10 mouse cellular contexts compared by ENCODE assay signal in genomic region chr7:44444886-44445527, GRCm38 (mm10). TPM values are rescaled to one million over a fixed set of nuclear protein-coding genes. Genes with fewer than 3 reads are reported as not detected.
DNase-seq lines count a peak whose midpoint lies in the region; ATAC-seq and TF ChIP-seq lines count a peak whose summit lies in the region.
"Had no signal": no experiment of that assay in that cellular context is flagged by ENCODE, and none has a peak within 500 bp of the region (broad histone marks: within the 10 kb centered on the region; RNA-seq: fewer than 3 reads in every experiment).

No protein-coding gene starts in this region.

- ATAC-seq in forebrain, embryonic 11.5 days (replicated peaks; ENCODE audit: low FRiP score): no peak
- ATAC-seq in hindbrain, embryonic 15.5 days (ENCODE audit: low FRiP score, low read depth): no peak
- ATAC-seq in neural tube, embryonic 14.5 days (ENCODE audit: low read depth): no peak
- no peak for ATAC-seq in activated CD4-positive, CD25-positive, alpha-beta regulatory T cell, adult 4 months

- H3K36me3 ChIP-seq in forebrain, embryonic 11.5 days (ENCODE audit: control insufficient read depth, insufficient read depth, low read length): peaks cover 12% of the 10 kb centered on the region; the same call in 1 of the 2 replicates
- peaks cover 35% of the 10 kb centered on the region for H3K36me3 ChIP-seq in hindbrain, embryonic 15.5 days
- H3K36me3 ChIP-seq in neural tube, embryonic 14.5 days (ENCODE audit: control insufficient read depth, insufficient read depth, low read length): peaks cover 33% of the 10 kb centered on the region

- H3K27ac ChIP-seq in left cerebral cortex, adult 2 months: peak overlapping the region; percentile 70
- H3K27ac ChIP-seq in forebrain, embryonic 11.5 days (ENCODE audit: low read depth, low read length): no peak overlapping the region
- 0 out of 2 replicates have a peak overlapping the region, but pooled peaks have one; percentile 4 for H3K27ac ChIP-seq in hindbrain, embryonic 15.5 days (replicated peaks)
- H3K27ac ChIP-seq in neural tube, embryonic 14.5 days (ENCODE audit: low read depth, low read length): no peak overlapping the region

- DNase-seq in left cerebral cortex, adult 2 months (ENCODE audit: extremely low spot score in 1 of 2, low spot score in 2 of 2): peak in 1 of 2 experiments; percentile 39
- DNase-seq in left cerebral cortex, postnatal 14 days (ENCODE audit: low spot score in 2 of 2): no peak
- DNase-seq in forebrain, embryonic 11.5 days (ENCODE audit: low spot score): no peak
- no peak for DNase-seq in left cerebral cortex, adult 18-20 months (ENCODE audit: low spot score in 2 of 2)
- no peak for DNase-seq in gastrocnemius, postnatal 25 days
- DNase-seq: gastrocnemius, postnatal 10 days; kidney, adult 2 months had no signal

- intact Hi-C loops in left cerebral cortex, adult 2 months (cut with DNase I): no loop called here
- intact Hi-C loops in left cerebral cortex, postnatal 14 days (cut with DNase I): loop anchor here (2.0 kb wide), 1 partner anchor 18 kb away; no protein-coding TSS in a partner anchor

- no peaks in the 10 kb centered on the region for H3K9me3 ChIP-seq in forebrain, embryonic 11.5 days (ENCODE audit: control insufficient read depth, low read length)
- H3K9me3 ChIP-seq in hindbrain, embryonic 15.5 days: no peaks in the 10 kb centered on the region
- no peaks in the 10 kb centered on the region for H3K9me3 ChIP-seq in neural tube, embryonic 14.5 days (ENCODE audit: control insufficient read depth, low read length)

- peaks cover 21% of the 10 kb centered on the region for H3K4me1 ChIP-seq in forebrain, embryonic 11.5 days (replicated peaks; ENCODE audit: control insufficient read depth, insufficient read depth, low read length)
- peaks cover 74% of the 10 kb centered on the region for H3K4me1 ChIP-seq in hindbrain, embryonic 15.5 days (replicated peaks)
- H3K4me1 ChIP-seq in neural tube, embryonic 14.5 days (ENCODE audit: control insufficient read depth, insufficient read depth, low read length): peaks cover 46% of the 10 kb centered on the region

- TF ChIP-seq CTCF in left cerebral cortex, adult 2 months (IDR thresholded peaks at IDR 0.05): no peak

- H3K4me2 ChIP-seq in forebrain, embryonic 11.5 days (ENCODE audit: low read depth, low read length, severe bottlenecking): peak overlapping the region; percentile 18; the same call in 1 of the 2 replicates
- peak overlapping the region; percentile 83 for H3K4me2 ChIP-seq in hindbrain, embryonic 15.5 days
- H3K4me2 ChIP-seq in neural tube, embryonic 14.5 days (ENCODE audit: low read depth, low read length): peak overlapping the region; percentile 97

- H3K9ac ChIP-seq in forebrain, embryonic 11.5 days (ENCODE audit: low read length): no peak overlapping the region
- H3K9ac ChIP-seq in hindbrain, embryonic 15.5 days: peak overlapping the region; percentile 32
- H3K9ac ChIP-seq in neural tube, embryonic 14.5 days (replicated peaks; ENCODE audit: low read depth, low read length): peak overlapping the region; percentile 32

- H3K27me3 ChIP-seq in forebrain, embryonic 11.5 days (ENCODE audit: control insufficient read depth, insufficient read depth, low read length): peaks cover 8% of the 10 kb centered on the region
- no peaks in the 10 kb centered on the region for H3K27me3 ChIP-seq in hindbrain, embryonic 15.5 days
- H3K27me3 ChIP-seq in neural tube, embryonic 14.5 days (ENCODE audit: control insufficient read depth, insufficient read depth, low read length): no peaks in the 10 kb centered on the region; the same call in 1 of the 2 replicates

- H3K4me3 ChIP-seq in left cerebral cortex, adult 2 months: peak overlapping the region; percentile 78
- no peak overlapping the region for H3K4me3 ChIP-seq in forebrain, embryonic 11.5 days (ENCODE audit: low read depth, low read length)
- peak overlapping the region; percentile 68 for H3K4me3 ChIP-seq in hindbrain, embryonic 15.5 days
- H3K4me3 ChIP-seq in neural tube, embryonic 14.5 days (ENCODE audit: low read depth, low read length): peak overlapping the region; percentile 80

- WGBS in forebrain, embryonic 11.5 days: 39% methylated on average over 29 of the region's 29 CpGs
- WGBS in hindbrain, embryonic 15.5 days: 24% methylated on average over 29 of the region's 29 CpGs
- WGBS in neural tube, embryonic 14.5 days: 19% methylated on average over 29 of the region's 29 CpGs

RNA-seq across cellular contexts. Expression of gene Lrrc4b, which starts 16.2 kb away (rescaled TPM):
- 100 to 1,000 TPM; 278 to 294 TPM for total RNA-seq in left cerebral cortex, adult 2 months (2021)
- total RNA-seq in left cerebral cortex, postnatal 14 days (2021): 100 to 1,000 TPM; 269 to 330 TPM
- 8.2 and 9.8 TPM in 2 replicates for polyA plus RNA-seq in forebrain, embryonic 11.5 days (2014; fragmentation: Nextera tagmentation; extraction: Ambion mirVana)
- polyA plus RNA-seq in hindbrain, embryonic 15.5 days (2015; fragmentation: Nextera tagmentation; extraction: Ambion mirVana): 16.7 and 16.9 TPM in 2 replicates
- 21.9 and 28.1 TPM in 2 replicates for polyA plus RNA-seq in neural tube, embryonic 14.5 days (2014; fragmentation: Nextera tagmentation; extraction: Ambion mirVana)
- total RNA-seq in left cerebral cortex, adult 18-20 months (2021): 100 to 1,000 TPM; 284 to 289 TPM
- polyA plus RNA-seq in activated CD4-positive, CD25-positive, alpha-beta regulatory T cell, adult 4 months (2017; shearing (Covaris generic)): not detected
- total RNA-seq in gastrocnemius, postnatal 25 days (2021): under 1 TPM; 0.24 to 0.43 TPM

RNA-seq across cellular contexts. Expression of gene Aspdh, which starts 20.2 kb away (rescaled TPM):
- total RNA-seq in left cerebral cortex, adult 2 months (2021): 10 to 100 TPM in 1 of 2 experiments, 1 to 10 TPM in 1; 9.8 to 10.0 TPM
- total RNA-seq in left cerebral cortex, postnatal 14 days (2021): 10 to 100 TPM; 11.2 to 13.4 TPM
- 2.6 and 2.9 TPM in 2 replicates for polyA plus RNA-seq in forebrain, embryonic 11.5 days (2014; fragmentation: Nextera tagmentation; extraction: Ambion mirVana)
- 3.7 and 5.0 TPM in 2 replicates for polyA plus RNA-seq in hindbrain, embryonic 15.5 days (2015; fragmentation: Nextera tagmentation; extraction: Ambion mirVana)
- polyA plus RNA-seq in neural tube, embryonic 14.5 days (2014; fragmentation: Nextera tagmentation; extraction: Ambion mirVana): 3.3 and 5.2 TPM in 2 replicates
- 1 to 10 TPM; 5.0 to 5.6 TPM for total RNA-seq in left cerebral cortex, adult 18-20 months (2021)
- polyA plus RNA-seq in activated CD4-positive, CD25-positive, alpha-beta regulatory T cell, adult 4 months (2017; shearing (Covaris generic)): not detected
- total RNA-seq in gastrocnemius, postnatal 25 days (2021): not detected
- total RNA-seq: gastrocnemius, postnatal 10 days had no signal

RNA-seq across cellular contexts. Expression of gene Josd2, which starts 22.8 kb away (rescaled TPM):
- 10 to 100 TPM; 72.3 to 86.6 TPM for total RNA-seq in left cerebral cortex, adult 2 months (2021)
- 10 to 100 TPM; 60.6 to 63.2 TPM for total RNA-seq in left cerebral cortex, postnatal 14 days (2021)
- polyA plus RNA-seq in forebrain, embryonic 11.5 days (2014; fragmentation: Nextera tagmentation; extraction: Ambion mirVana): 60.9 and 68.9 TPM in 2 replicates
- polyA plus RNA-seq in hindbrain, embryonic 15.5 days (2015; fragmentation: Nextera tagmentation; extraction: Ambion mirVana): 44.0 and 45.7 TPM in 2 replicates
- polyA plus RNA-seq in neural tube, embryonic 14.5 days (2014; fragmentation: Nextera tagmentation; extraction: Ambion mirVana): 26.9 and 33.4 TPM in 2 replicates
- 10 to 100 TPM; 76.7 to 77.9 TPM for total RNA-seq in left cerebral cortex, adult 18-20 months (2021)
- 10 to 100 TPM; 39.9 to 67.9 TPM for polyA plus RNA-seq in activated CD4-positive, CD25-positive, alpha-beta regulatory T cell, adult 4 months (2017; shearing (Covaris generic))
- total RNA-seq in gastrocnemius, postnatal 25 days (2021): 10 to 100 TPM; 62.8 to 69.1 TPM

RNA-seq across cellular contexts. Expression of gene Emc10, which starts 51.3 kb away (rescaled TPM):
- 100 to 1,000 TPM; 192 to 201 TPM for total RNA-seq in left cerebral cortex, adult 2 months (2021)
- 100 to 1,000 TPM; 145 to 164 TPM for total RNA-seq in left cerebral cortex, postnatal 14 days (2021)
- 115 and 124 TPM in 2 replicates for polyA plus RNA-seq in forebrain, embryonic 11.5 days (2014; fragmentation: Nextera tagmentation; extraction: Ambion mirVana)
- polyA plus RNA-seq in hindbrain, embryonic 15.5 days (2015; fragmentation: Nextera tagmentation; extraction: Ambion mirVana): 148 and 165 TPM in 2 replicates
- 153 and 162 TPM in 2 replicates for polyA plus RNA-seq in neural tube, embryonic 14.5 days (2014; fragmentation: Nextera tagmentation; extraction: Ambion mirVana)
- 100 to 1,000 TPM; 206 to 210 TPM for total RNA-seq in left cerebral cortex, adult 18-20 months (2021)
- polyA plus RNA-seq in activated CD4-positive, CD25-positive, alpha-beta regulatory T cell, adult 4 months (2017; shearing (Covaris generic)): 10 to 100 TPM; 23.7 to 25.6 TPM
- total RNA-seq in gastrocnemius, postnatal 25 days (2021): 10 to 100 TPM; 41.4 to 53.2 TPM

RNA-seq across cellular contexts. Expression of gene Fam71e1, which starts 51.4 kb away (rescaled TPM):
- 10 to 100 TPM; 15.5 to 21.0 TPM for total RNA-seq in left cerebral cortex, adult 2 months (2021)
- 10 to 100 TPM; 26.5 to 32.5 TPM for total RNA-seq in left cerebral cortex, postnatal 14 days (2021)
- polyA plus RNA-seq in forebrain, embryonic 11.5 days (2014; fragmentation: Nextera tagmentation; extraction: Ambion mirVana): 22.3 and 25.3 TPM in 2 replicates
- polyA plus RNA-seq in hindbrain, embryonic 15.5 days (2015; fragmentation: Nextera tagmentation; extraction: Ambion mirVana): 21.3 and 23.6 TPM in 2 replicates
- polyA plus RNA-seq in neural tube, embryonic 14.5 days (2014; fragmentation: Nextera tagmentation; extraction: Ambion mirVana): 19.5 and 24.9 TPM in 2 replicates
- total RNA-seq in left cerebral cortex, adult 18-20 months (2021): 10 to 100 TPM; 15.1 to 15.5 TPM
- polyA plus RNA-seq in activated CD4-positive, CD25-positive, alpha-beta regulatory T cell, adult 4 months (2017; shearing (Covaris generic)): 1 to 10 TPM; 3.3 to 4.0 TPM
- total RNA-seq in gastrocnemius, postnatal 25 days (2021): 1 to 10 TPM; 2.5 to 2.9 TPM

Comparison
In these comparisons a context has a peak if more than half of its experiments do, and no peak if none do; other contexts are left out.
1. H3K27ac ChIP-seq: peak in left cerebral cortex, adult 2 months (single experiment) and hindbrain, embryonic 15.5 days (single experiment); none in forebrain, embryonic 11.5 days (single experiment) and neural tube, embryonic 14.5 days (single experiment).
2. H3K4me2 ChIP-seq: peak in every context shown above with its lines; median percentile 97 in neural tube, embryonic 14.5 days; 83 in hindbrain, embryonic 15.5 days; 18 in forebrain, embryonic 11.5 days.
3. RNA of gene Lrrc4b, which starts 16.2 kb away (total RNA-seq): 269 to 330 TPM in left cerebral cortex, postnatal 14 days, 278 to 294 TPM in left cerebral cortex, adult 2 months and 284 to 289 TPM in left cerebral cortex, adult 18-20 months; 0.24 to 0.43 TPM in gastrocnemius, postnatal 25 days; every median in the first group is over 100 times any median in the second.
4. RNA of gene Aspdh, which starts 20.2 kb away (total RNA-seq): 11.2 to 13.4 TPM in left cerebral cortex, postnatal 14 days, 9.8 to 10.0 TPM in left cerebral cortex, adult 2 months and 5.0 to 5.6 TPM in left cerebral cortex, adult 18-20 months; not detected in gastrocnemius, postnatal 25 days; every median in the first group is over 4 times any median in the second.